Mouse (Mus musculus) forebrain, embryonic 14.5 days (tissue): ENCODE results near the gene Crhbp. TPM values are rescaled to one million over a fixed set of nuclear protein-coding genes. Genes with fewer than 3 reads are reported as not detected.

Experiments used
- ATAC-seq: fragments of 200-750 bp; cut with Nextera tagmentation; 2 replicates; pipeline ENCODE4 v1.8.0; 2017; ENCODE audit warnings: mild to moderate bottlenecking, moderate library complexity
- DNase-seq: peaks from one replicate; pipeline ENCODE4 v3.0.0-alpha.2; 2015; ENCODE audit warnings: low spot score
- H3K27ac ChIP-seq: fragments of 300-500 bp; sonication (generic); 2 replicates; pipeline ENCODE4 v1.5.1; 2014; ENCODE audit warnings: low read depth, mild to moderate bottlenecking, control low read depth, low read length, moderate library complexity
- H3K27me3 ChIP-seq: fragments of 300-500 bp; sonication (generic); replicated peaks from 2 replicates; pipeline ENCODE4 v1.6.1; 2014; ENCODE audit warnings: low read length, control low read depth, mixed read lengths; ENCODE audit not compliant: control insufficient read depth, insufficient read depth
- H3K36me3 ChIP-seq: fragments of 300-500 bp; sonication (generic); 2 replicates; pipeline ENCODE4 v1.6.1; 2014; ENCODE audit warnings: low read length, control low read depth; ENCODE audit not compliant: control insufficient read depth, insufficient read depth
- H3K4me1 ChIP-seq: fragments of 300-500 bp; sonication (generic); 2 replicates; pipeline ENCODE4 v1.6.1; 2014; ENCODE audit warnings: antibody characterized with exemption, low read length, control low read depth; ENCODE audit not compliant: control insufficient read depth, insufficient read depth
- H3K4me2 ChIP-seq: fragments of 300-500 bp; sonication (generic); 2 replicates; pipeline ENCODE4 v1.6.1; 2014; ENCODE audit warnings: mild to moderate bottlenecking, control low read depth, low read length
- H3K4me3 ChIP-seq: fragments of 300-500 bp; sonication (generic); 2 replicates; pipeline ENCODE4 v1.5.1; 2014; ENCODE audit warnings: low read depth, low read length, control low read depth
- H3K9ac ChIP-seq: fragments of 300-500 bp; sonication (generic); 2 replicates; pipeline ENCODE4 v1.6.1; 2014; ENCODE audit warnings: mild to moderate bottlenecking, low read length, control low read depth, moderate library complexity
- H3K9me3 ChIP-seq: fragments of 300-500 bp; sonication (generic); replicated peaks from 2 replicates; pipeline ENCODE4 v1.6.1; 2016; ENCODE audit warnings: low read length, control low read depth, mixed read lengths; ENCODE audit not compliant: control insufficient read depth
- WGBS: fragments of 180-500 bp; shearing (Covaris S2); extraction: QIAGEN DNeasy Blood & Tissue Kit; methylation state at CpG from one replicate; pipeline ENCODE4 v1.1.7; 2014; 5-methylcytosine and 5-hydroxymethylcytosine counted together
- polyA plus RNA-seq: library from polyadenylated mRNA; unstranded; fragments of >200 nt; fragmentation: Nextera tagmentation; extraction: Ambion mirVana; gene quantifications from 2 replicates; pipeline ENCODE4 v1.2.1, GENCODE M21; 2014

Gene Crhbp
- polyA plus RNA-seq, 1 experiment from 2014 or later: 1.1 TPM

DNA sequence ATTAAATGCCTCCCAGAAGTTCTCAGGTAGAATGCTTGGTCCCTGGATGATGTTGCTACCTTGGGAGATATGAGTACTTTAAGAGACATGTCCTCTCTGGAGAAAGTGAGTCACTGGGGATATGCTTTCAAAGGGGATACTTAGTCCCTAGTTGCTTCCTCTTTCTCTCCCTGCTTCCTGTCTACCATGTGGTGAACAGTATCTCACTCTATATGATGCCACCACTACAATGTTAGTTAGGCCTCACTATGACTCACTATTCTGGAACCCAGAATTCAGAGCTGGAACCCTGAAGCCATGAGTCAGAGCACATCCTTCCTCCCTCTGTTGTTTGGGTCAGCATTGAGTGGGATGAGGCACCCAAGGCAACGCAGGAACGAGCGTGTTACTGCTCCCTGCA lies 17.2 kb downstream of the Crhbp start:
- Histone ChIP-seq H3K4me1 (peaks cover 6% of the 10 kb centered on the region), H3K9ac (no peak overlapping the region), H3K36me3 (no peaks in the 10 kb centered on the region), H3K4me3 (no peak overlapping the region), H3K27ac (no peak overlapping the region), H3K27me3 (no peaks in the 10 kb centered on the region), H3K9me3 (no peaks in the 10 kb centered on the region), H3K4me2 (no peak overlapping the region)
- DNase-seq: no peak
- WGBS: 97% methylated on average over 3 of the region's 3 CpGs
- ATAC-seq: no peak

DNA sequence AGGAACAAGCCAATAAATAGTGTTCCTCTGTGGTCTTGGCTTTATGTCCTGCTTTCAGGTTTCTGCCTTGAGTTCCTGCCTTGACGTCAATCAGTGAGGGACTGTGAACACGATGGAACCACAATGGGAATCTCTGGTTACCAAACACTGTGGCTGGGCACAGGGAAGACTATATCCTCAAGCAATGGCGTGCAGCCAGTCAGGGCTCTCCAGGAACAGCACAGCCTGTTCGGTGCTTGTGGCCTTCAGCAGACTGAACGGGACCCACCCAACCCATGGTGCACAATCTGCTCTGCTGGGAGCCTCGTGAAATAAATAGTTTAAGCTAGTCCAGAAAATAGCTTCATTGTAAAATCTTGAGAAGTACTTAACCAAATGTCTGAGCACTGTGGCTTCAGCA lies 18.3 kb downstream of the Crhbp start:
- Histone ChIP-seq H3K27me3 (no peaks in the 10 kb centered on the region), H3K4me2 (no peak overlapping the region), H3K36me3 (no peaks in the 10 kb centered on the region), H3K4me3 (no peak overlapping the region), H3K27ac (no peak overlapping the region), H3K9me3 (no peaks in the 10 kb centered on the region), H3K4me1 (peaks cover 6% of the 10 kb centered on the region), H3K9ac (no peak overlapping the region)
- ATAC-seq (no peak), DNase-seq (no peak)
- 86% methylated on average over 6 of the region's 6 CpGs for WGBS

DNA sequence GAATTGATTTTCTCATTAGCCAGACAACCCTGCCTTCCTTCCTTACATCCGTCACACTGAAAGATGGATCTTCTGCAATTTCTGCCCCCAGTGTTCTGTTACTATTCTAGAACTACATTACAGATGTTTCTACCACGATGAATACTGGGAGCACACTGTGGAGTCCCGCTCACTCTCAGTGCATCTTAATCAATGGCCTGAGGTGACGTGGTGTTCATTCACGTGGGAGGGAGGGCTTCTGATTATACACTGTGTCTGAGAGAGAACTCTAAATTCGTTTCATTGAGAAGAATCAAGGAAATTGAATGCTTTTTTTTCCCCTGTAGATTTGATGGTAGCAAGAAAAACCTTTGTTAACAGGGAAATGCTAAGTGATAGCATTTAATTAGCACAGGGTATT lies 19.2 kb downstream of the Crhbp start:
- no peak overlapping the region for H3K4me3 ChIP-seq
- no peaks in the 10 kb centered on the region for H3K36me3 ChIP-seq
- H3K4me1 ChIP-seq: peaks cover 6% of the 10 kb centered on the region
- peak overlapping the region; percentile 25 for H3K4me2 ChIP-seq
- no peaks in the 10 kb centered on the region for H3K9me3 ChIP-seq
- ATAC-seq (peak; percentile 63), DNase-seq (peak; percentile 42)
- no peaks in the 10 kb centered on the region for H3K27me3 ChIP-seq
- H3K27ac ChIP-seq: no peak overlapping the region
- 20% methylated on average over 6 of the region's 6 CpGs for WGBS
- H3K9ac ChIP-seq: 0 out of 2 replicates have a peak overlapping the region, but pooled peaks have one; percentile 5

DNA sequence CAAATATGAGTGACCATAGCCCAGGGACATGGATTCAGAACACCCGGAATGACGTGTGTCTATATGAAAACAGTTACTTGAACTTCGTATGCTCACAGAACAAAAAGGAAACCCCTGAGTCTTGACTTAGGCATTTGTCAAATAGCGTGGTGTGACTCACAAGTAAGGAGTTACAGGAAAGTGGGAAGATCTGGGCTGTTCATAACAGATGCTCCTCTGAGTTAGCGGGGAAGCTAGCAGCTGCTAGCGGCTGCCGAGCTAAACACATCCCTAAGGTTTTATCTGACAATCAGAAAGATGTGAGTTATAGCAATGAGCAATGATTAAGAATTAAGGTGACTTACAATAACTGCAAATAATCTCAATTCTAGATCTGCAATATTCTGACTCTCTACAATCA lies 19.8 kb downstream of the Crhbp start:
- no peak overlapping the region for H3K4me2 ChIP-seq

DNA sequence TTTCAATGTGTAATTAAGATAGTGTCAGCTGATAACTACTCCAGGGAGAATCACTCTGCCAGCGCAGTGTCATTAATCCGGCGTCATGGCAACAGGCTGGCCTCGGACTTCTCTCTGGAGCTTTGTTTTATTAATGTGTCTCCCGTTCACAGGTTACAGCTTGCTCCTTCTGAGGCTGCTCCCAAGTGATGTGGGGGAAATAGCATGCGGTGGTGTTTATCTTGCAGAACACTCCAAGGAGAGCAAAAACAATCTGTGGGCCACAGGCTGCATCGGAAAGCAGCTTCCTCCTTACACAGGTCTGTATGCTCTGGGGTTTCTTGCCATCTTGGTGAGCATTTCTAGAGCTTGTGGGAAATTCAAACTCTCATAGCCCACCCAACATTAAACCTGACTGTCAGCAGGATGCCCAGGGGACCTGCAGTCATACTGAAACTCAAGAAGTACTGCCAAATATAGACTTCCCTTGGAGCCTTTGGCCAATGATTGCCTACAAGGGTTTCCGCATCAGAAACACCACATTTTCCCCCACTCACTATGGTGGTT lies 25.4 kb downstream of the Crhbp start:
- Histone ChIP-seq H3K4me2 (peak overlapping the region; percentile 23; the same call in 1 of the 2 replicates), H3K9me3 (no peaks in the 10 kb centered on the region), H3K36me3 (no peaks in the 10 kb centered on the region), H3K27me3 (no peaks in the 10 kb centered on the region), H3K9ac (no peak overlapping the region), H3K27ac (peak overlapping the region; percentile 5; the same call in 1 of the 2 replicates), H3K4me3 (no peak overlapping the region), H3K4me1 (peaks cover 11% of the 10 kb centered on the region)
- 25% methylated on average over 8 of the region's 8 CpGs for WGBS
- ATAC-seq: peak; percentile 74; the same call in 1 of the 2 replicates
- DNase-seq: peak; percentile 75

More for the DNA sequence above, 19.8 kb downstream of the Crhbp start:
- no peak for ATAC-seq
- DNase-seq: peak; percentile 28
- Histone ChIP-seq H3K27ac (no peak overlapping the region), H3K4me1 (peaks cover 6% of the 10 kb centered on the region), H3K36me3 (no peaks in the 10 kb centered on the region), H3K4me3 (no peak overlapping the region), H3K9ac (no peak overlapping the region), H3K9me3 (no peaks in the 10 kb centered on the region), H3K27me3 (no peaks in the 10 kb centered on the region)
- WGBS: 79% methylated on average over 7 of the region's 7 CpGs

DNA sequence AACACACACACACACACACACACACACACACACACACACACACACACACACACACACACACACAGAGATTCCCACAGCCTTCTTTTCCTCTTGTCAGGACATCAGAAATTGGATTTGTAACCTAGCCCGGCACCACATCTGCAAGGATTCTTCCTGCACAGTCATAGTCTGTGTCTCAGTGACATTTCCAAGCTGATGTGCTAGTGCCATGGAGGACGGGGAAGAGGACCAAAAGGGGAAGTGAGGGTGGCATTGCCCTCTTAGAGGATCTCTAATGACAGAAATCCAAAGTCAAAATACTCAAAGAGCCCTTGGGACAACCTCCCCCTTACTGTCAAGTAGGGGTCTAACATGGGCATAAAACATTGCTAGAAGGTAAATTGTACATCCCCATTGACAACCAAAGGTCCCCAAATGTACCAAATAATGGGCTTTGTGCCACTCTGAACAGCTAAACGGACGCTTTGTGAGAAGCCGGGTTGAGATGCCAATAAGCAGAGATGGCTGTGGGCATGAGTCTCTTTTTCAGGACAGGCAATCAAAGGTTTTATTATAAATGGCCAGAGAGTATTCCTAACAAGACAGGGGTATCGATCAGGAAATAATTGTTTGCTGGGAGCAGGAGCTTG lies 26.0 kb downstream of the Crhbp start:
- Histone ChIP-seq H3K36me3 (no peaks in the 10 kb centered on the region), H3K9ac (no peak overlapping the region), H3K27ac (0 out of 2 replicates have a peak overlapping the region, but pooled peaks have one; percentile 5), H3K4me1 (peaks cover 11% of the 10 kb centered on the region), H3K9me3 (no peaks in the 10 kb centered on the region), H3K4me2 (peak overlapping the region; percentile 23; the same call in 1 of the 2 replicates), H3K4me3 (no peak overlapping the region), H3K27me3 (no peaks in the 10 kb centered on the region)
- WGBS: 32% methylated on average over 6 of the region's 6 CpGs
- DNase-seq (no peak), ATAC-seq (0 out of 2 replicates have a peak, but pooled peaks have one; percentile 7)

DNA sequence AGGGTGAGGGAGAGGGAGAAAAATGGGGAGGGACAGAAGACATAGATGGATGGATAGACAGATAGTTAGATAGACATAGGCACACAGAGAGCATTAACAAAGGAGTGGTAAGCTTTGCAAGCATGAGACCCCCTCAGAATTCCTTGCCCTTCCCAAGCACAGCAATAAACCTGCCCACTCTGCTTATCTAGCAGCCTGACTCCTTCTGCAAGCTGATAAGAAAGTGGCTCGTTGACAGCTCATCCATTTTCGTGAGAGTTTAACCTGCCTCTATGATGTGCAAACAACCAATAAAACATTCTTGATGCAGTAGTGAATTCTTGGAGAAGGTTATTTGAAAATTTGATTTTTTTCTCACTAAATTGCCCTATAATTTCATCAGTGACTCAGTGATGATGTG lies 32.5 kb downstream of the Crhbp start:
- Histone ChIP-seq H3K9ac (no peak overlapping the region), H3K4me2 (no peak overlapping the region), H3K27ac (no peak overlapping the region), H3K27me3 (no peaks in the 10 kb centered on the region), H3K36me3 (no peaks in the 10 kb centered on the region), H3K4me1 (no peaks in the 10 kb centered on the region), H3K4me3 (no peak overlapping the region), H3K9me3 (no peaks in the 10 kb centered on the region)
- ATAC-seq: no peak
- DNase-seq: no peak
- WGBS: 71% methylated on average over 2 of the region's 2 CpGs

DNA sequence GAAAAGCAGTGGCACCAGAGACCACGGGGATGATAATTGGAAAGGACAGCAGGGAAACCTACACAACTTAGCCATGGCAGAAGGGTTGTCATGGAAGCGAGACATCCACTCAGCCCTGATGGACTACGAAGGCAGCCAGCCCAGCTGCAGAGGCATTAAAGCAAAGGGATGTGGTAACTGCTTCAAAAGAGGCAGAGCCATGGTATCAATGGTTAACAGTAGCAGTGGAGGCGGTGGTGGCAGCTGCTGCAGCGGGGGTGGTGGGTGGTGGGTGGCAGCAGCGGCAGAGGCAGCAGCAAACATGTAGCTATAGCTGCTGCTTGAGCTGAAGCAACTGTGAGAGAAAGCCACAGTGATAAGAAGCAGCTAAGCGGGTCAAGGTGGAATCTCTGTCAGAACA lies 51.5 kb downstream of the Crhbp start:
- WGBS: 89% methylated on average over 7 of the region's 7 CpGs
- no peak overlapping the region for H3K9ac ChIP-seq
- ATAC-seq (no peak), DNase-seq (no peak)
- no peak overlapping the region for H3K4me2 ChIP-seq
- no peaks in the 10 kb centered on the region for H3K36me3 ChIP-seq
- H3K4me1 ChIP-seq: no peaks in the 10 kb centered on the region
- no peak overlapping the region for H3K27ac ChIP-seq
- H3K27me3 ChIP-seq: no peaks in the 10 kb centered on the region
- H3K9me3 ChIP-seq: no peaks in the 10 kb centered on the region; the same call in 1 of the 2 replicates
- no peak overlapping the region for H3K4me3 ChIP-seq
